Mouse (Mus musculus): ENCODE measurements at regions not wholly inside any gene's neighbourhood (a gene's known extent, or its start where the extent isn't known, plus 50 kb on each side); places are given as distances from the start of the nearest gene placed in this dataset.
"Not testable (repeated sequence)": the region's sequence is repeated elsewhere in the genome, so short reads cannot be mapped to it uniquely, and the experiment has no call there.

DNA sequence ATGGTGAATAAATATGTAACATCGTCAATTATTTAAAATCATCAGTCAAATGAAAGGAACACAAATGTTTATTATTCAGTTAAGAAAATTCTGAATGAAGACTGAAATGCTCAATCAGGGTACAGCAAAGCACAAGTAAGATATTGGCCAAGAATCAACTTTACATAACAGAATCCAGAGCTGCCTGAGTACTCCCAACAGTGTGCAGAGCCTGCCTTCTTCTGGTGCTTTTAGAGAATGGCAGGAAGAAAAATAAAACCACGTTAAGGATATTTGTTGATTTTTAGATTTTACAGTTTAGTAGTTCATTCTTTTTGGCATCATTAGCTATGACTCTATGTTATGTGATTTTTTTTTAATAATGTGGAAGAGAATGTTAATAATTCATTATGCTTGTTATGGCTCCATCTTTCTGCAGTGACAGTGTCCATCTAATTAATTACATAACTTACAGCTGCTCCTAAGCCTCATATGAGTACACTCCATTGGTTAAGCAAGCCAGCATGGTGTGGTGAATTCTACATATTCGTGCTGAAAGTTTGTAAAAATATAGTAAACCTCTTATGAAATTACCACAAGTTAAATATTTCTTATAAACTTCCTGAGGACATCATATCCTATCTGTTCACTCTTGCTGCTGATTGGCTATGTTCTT is 579.0 kb downstream of the Kcna4 start:
- WGBS, result 50% methylated on average over 3 of the region's 3 CpGs
- H3K27me3 ChIP-seq, result no peaks in the 10 kb centered on the region
- no peak overlapping the region for H3K4me3 ChIP-seq
- no peak overlapping the region for H3K9ac ChIP-seq
- no peaks in the 10 kb centered on the region for H3K36me3 ChIP-seq
- no peak overlapping the region for H3K27ac ChIP-seq
- ATAC-seq (ENCODE audit: insufficient number of reproducible peaks, insufficient read depth, low FRiP score, low TSS enrichment), result no peak
- no peaks in the 10 kb centered on the region for H3K9me3 ChIP-seq
- H3K4me2 ChIP-seq (replicated peaks), result no peak overlapping the region
- no peaks in the 10 kb centered on the region for H3K4me1 ChIP-seq

GRCm38 (mm10) chr2:107879663-107880062 is 589.2 kb downstream of the Kcna4 start:
- ATAC-seq (ENCODE audit: insufficient number of reproducible peaks, insufficient read depth, low FRiP score, low TSS enrichment), result no peak
- Histone ChIP-seq H3K4me1 (no peaks in the 10 kb centered on the region), H3K9ac (no peak overlapping the region), H3K27me3 (no peaks in the 10 kb centered on the region), H3K27ac (no peak overlapping the region), H3K9me3 (no peaks in the 10 kb centered on the region), H3K4me2 (replicated peaks) (no peak overlapping the region), H3K36me3 (no peaks in the 10 kb centered on the region), H3K4me3 (no peak overlapping the region)
- 19% methylated on average over 2 of the region's 2 CpGs for WGBS

- H3K4me3 ChIP-seq, result no peak overlapping the region
- H3K9ac ChIP-seq, result no peak overlapping the region
- ATAC-seq (ENCODE audit: insufficient number of reproducible peaks, insufficient read depth, low FRiP score, low TSS enrichment), result peak; percentile 47; the same call in 1 of the 2 replicates
- no peak overlapping the region for H3K4me2 ChIP-seq (replicated peaks)
- no peak overlapping the region for H3K27ac ChIP-seq
- H3K9me3 ChIP-seq, result no peaks in the 10 kb centered on the region
- H3K4me1 ChIP-seq, result no peaks in the 10 kb centered on the region
- WGBS, result 82% methylated on average over 3 of the region's 3 CpGs
- H3K36me3 ChIP-seq, result no peaks in the 10 kb centered on the region
- no peaks in the 10 kb centered on the region for H3K27me3 ChIP-seq
Measured at GRCm38 (mm10) chr2:107886063-107886762, 595.8 kb downstream of the Kcna4 start.

DNA sequence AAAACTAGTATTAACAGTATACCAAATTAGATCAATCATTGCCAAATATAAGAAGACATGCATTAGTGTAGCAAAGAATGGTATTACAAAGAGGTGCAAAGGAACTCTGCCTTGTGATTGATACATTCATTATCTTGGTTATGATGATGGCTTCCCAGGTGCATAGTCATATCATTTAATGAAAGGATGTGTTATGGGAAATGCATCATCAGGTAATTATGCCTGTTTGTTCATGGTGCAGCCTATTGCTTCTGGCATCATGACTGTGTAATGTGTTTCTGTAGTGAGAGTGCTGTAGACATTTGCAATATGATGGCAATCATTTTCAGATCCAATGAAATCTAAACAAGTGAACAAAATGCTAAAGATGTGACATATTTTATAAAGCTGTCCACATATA is 597.8 kb downstream of the Kcna4 start:
- Histone ChIP-seq H3K27ac (no peak overlapping the region), H3K36me3 (no peaks in the 10 kb centered on the region), H3K9ac (no peak overlapping the region), H3K4me3 (no peak overlapping the region), H3K27me3 (no peaks in the 10 kb centered on the region), H3K4me2 (replicated peaks) (no peak overlapping the region), H3K4me1 (no peaks in the 10 kb centered on the region), H3K9me3 (no peaks in the 10 kb centered on the region)
- no peak for ATAC-seq (ENCODE audit: insufficient number of reproducible peaks, insufficient read depth, low FRiP score, low TSS enrichment)

GRCm38 (mm10) chr2:107925116-107925515 is 634.7 kb downstream of the Kcna4 start:
- no peaks in the 10 kb centered on the region for H3K36me3 ChIP-seq
- no peak overlapping the region for H3K27ac ChIP-seq
- no peak overlapping the region for H3K4me2 ChIP-seq (replicated peaks)
- ATAC-seq (ENCODE audit: insufficient number of reproducible peaks, insufficient read depth, low FRiP score, low TSS enrichment), result no peak
- no peak overlapping the region for H3K9ac ChIP-seq
- WGBS, result 93% methylated on average over 2 of the region's 2 CpGs
- H3K27me3 ChIP-seq, result no peaks in the 10 kb centered on the region
- no peaks in the 10 kb centered on the region for H3K9me3 ChIP-seq
- no peaks in the 10 kb centered on the region for H3K4me1 ChIP-seq
- no peak overlapping the region for H3K4me3 ChIP-seq

DNA sequence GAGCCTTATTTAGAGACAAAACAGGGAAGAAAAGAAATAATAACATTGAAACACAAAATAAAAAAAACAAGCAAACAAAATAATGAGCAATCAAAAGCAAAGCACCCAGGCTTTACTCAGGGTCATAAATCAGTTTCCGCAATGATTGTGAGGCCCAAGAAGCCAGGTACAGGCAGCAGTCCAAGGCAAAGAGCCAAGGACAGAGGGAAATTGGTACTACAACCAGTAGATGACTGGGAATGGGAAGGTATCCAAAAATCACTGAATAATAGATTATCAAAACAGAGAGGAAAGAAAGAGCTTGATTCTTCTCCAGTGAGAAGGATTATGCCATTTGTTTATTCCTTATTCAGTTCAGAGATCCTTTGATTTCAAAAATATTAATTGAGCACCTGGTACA is 636.2 kb downstream of the Kcna4 start:
- Histone ChIP-seq H3K36me3 (no peaks in the 10 kb centered on the region), H3K4me1 (no peaks in the 10 kb centered on the region), H3K9ac (no peak overlapping the region), H3K4me3 (no peak overlapping the region), H3K9me3 (no peaks in the 10 kb centered on the region), H3K27ac (no peak overlapping the region), H3K27me3 (no peaks in the 10 kb centered on the region), H3K4me2 (replicated peaks) (no peak overlapping the region)
- 91% methylated on average over 1 of the region's 1 CpGs for WGBS
- no peak for ATAC-seq (ENCODE audit: insufficient number of reproducible peaks, insufficient read depth, low FRiP score, low TSS enrichment)

DNA sequence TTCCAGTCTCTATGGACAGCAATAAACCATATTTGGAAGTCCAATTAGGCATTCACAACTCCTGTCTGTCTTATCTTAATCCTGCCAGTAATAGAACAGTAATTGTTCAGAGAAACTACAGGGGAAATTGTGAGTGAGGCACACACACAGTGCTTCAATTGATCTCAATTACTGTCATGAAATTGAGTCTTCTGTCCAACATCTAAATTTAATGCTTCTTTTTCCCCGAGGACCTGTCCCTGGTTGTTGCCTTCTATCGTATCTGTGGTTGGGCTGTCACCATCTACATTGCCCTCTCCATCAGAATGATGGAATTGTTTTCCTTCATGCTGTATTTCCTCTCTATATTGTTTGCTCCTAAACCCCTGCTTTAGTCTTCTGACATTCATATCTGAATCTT is 644.9 kb downstream of the Kcna4 start:
- 55% methylated on average over 2 of the region's 2 CpGs for WGBS
- ATAC-seq (ENCODE audit: insufficient number of reproducible peaks, insufficient read depth, low FRiP score, low TSS enrichment), result no peak
- H3K27me3 ChIP-seq, result no peaks in the 10 kb centered on the region
- H3K4me2 ChIP-seq (replicated peaks), result no peak overlapping the region
- H3K4me1 ChIP-seq, result no peaks in the 10 kb centered on the region
- no peak overlapping the region for H3K4me3 ChIP-seq
- H3K36me3 ChIP-seq, result no peaks in the 10 kb centered on the region
- no peak overlapping the region for H3K27ac ChIP-seq
- no peaks in the 10 kb centered on the region for H3K9me3 ChIP-seq
- no peak overlapping the region for H3K9ac ChIP-seq

- Histone ChIP-seq H3K27me3 (no peaks in the 10 kb centered on the region), H3K4me1 (no peaks in the 10 kb centered on the region), H3K9ac (no peak overlapping the region), H3K36me3 (no peaks in the 10 kb centered on the region), H3K27ac (no peak overlapping the region), H3K4me3 (no peak overlapping the region), H3K9me3 (no peaks in the 10 kb centered on the region), H3K4me2 (replicated peaks) (no peak overlapping the region)
- no peak for ATAC-seq (ENCODE audit: insufficient number of reproducible peaks, insufficient read depth, low FRiP score, low TSS enrichment)
- 71% methylated on average over 2 of the region's 2 CpGs for WGBS
Measured at GRCm38 (mm10) chr2:107935775-107936174, 645.3 kb downstream of the Kcna4 start.

DNA sequence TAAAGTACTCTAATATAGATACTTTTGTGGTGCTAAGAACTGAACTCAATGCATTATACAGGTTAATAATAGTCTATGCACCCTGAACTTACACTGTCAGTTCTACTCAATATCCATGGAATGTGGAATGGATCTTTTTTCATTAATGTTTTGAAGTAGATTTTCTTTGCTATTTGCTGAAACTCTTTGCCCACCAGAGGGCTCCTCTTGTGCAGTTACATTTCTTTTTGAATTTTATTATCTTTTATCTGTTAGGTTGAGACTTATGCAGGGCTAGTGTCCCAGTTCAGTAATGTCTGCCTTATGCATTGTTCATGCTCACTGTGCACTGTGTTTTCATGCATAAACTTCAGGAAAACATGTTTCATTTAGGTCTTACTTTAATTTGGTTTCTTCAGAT is 650.9 kb downstream of the Kcna4 start:
- ATAC-seq (ENCODE audit: insufficient number of reproducible peaks, insufficient read depth, low FRiP score, low TSS enrichment), result no peak
- Histone ChIP-seq H3K27me3 (no peaks in the 10 kb centered on the region), H3K4me2 (replicated peaks) (no peak overlapping the region), H3K9ac (no peak overlapping the region), H3K27ac (no peak overlapping the region), H3K4me1 (no peaks in the 10 kb centered on the region), H3K9me3 (no peaks in the 10 kb centered on the region), H3K36me3 (no peaks in the 10 kb centered on the region), H3K4me3 (no peak overlapping the region)

DNA sequence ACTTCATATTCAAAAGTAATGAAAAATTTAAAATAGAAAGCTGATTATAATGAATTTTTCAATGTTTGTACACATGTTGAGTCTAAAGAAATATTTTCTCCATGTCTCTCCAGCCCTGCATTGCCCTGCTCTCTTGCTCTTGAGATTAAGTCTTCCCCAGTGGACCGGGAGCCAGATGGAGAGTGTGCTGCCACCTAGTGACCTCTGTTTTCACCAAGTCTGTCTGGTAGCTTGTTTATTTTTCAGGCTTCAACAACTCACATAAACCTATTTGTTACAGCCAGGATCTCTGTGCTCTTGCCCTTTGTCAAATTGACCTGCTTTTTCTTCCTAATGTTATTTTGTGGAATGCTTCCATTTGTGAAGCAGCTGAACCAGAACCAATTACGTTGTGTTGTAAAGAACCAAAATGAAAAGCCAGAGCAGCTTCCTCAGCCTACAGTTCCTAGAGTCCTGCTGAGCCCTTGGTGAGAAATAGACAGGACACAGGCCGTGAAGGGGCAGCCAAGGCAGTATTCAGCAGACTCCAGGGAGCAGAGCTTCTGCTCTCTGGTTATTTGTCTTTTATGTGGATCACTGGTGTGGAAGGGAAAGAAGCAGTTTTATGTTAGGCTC is 655.5 kb downstream of the Kcna4 start:
- WGBS, result 6% methylated on average over 3 of the region's 3 CpGs
- no peak for ATAC-seq (ENCODE audit: insufficient number of reproducible peaks, insufficient read depth, low FRiP score, low TSS enrichment)

DNA sequence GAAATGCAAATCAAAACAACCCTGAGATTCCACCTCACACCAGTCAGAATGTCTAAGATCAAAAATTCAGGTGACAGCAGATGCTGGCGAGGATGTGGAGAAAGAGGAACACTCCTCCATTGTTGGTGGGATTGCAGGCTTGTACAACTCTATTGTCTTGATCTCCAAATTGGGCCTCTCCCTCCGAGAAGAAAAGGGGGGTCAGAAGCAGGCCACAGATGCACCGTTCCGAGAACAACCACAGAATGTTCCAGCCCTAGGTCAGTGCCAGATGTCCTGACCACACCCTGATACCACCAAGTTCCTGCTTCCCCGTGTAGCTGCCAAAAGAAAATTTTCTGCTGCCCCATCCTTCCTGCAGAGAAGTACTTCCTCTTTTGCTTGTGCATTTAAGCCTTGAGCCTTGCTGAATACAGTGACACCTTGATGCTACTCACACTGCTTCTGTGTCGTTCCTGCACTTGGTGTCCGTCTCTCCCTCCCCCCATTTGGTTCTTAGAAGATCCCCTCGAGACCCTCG is 665.2 kb downstream of the Kcna4 start:
- not testable (repeated sequence) for H3K4me2 ChIP-seq (replicated peaks); H3K4me3 ChIP-seq; H3K27me3 ChIP-seq; ATAC-seq (ENCODE audit: insufficient number of reproducible peaks, insufficient read depth, low FRiP score, low TSS enrichment); H3K4me1 ChIP-seq; H3K9me3 ChIP-seq; H3K27ac ChIP-seq; H3K9ac ChIP-seq; H3K36me3 ChIP-seq
- 84% methylated on average over 9 of the region's 9 CpGs for WGBS

More for the DNA sequence above, 655.5 kb downstream of the Kcna4 start:
- Histone ChIP-seq H3K4me2 (replicated peaks) (no peak overlapping the region), H3K27me3 (no peaks in the 10 kb centered on the region), H3K4me1 (no peaks in the 10 kb centered on the region), H3K9me3 (no peaks in the 10 kb centered on the region), H3K4me3 (no peak overlapping the region), H3K9ac (no peak overlapping the region), H3K27ac (no peak overlapping the region), H3K36me3 (no peaks in the 10 kb centered on the region)

- H3K9me3 ChIP-seq; H3K4me3 ChIP-seq; H3K4me2 ChIP-seq (replicated peaks); H3K27ac ChIP-seq; H3K9ac ChIP-seq; H3K36me3 ChIP-seq; H3K27me3 ChIP-seq; H3K4me1 ChIP-seq; ATAC-seq (ENCODE audit: insufficient number of reproducible peaks, insufficient read depth, low FRiP score, low TSS enrichment): not testable (repeated sequence)
- 84% methylated on average over 8 of the region's 8 CpGs for WGBS
Measured at GRCm38 (mm10) chr2:107963921-107964320, 673.5 kb downstream of the Kcna4 start.
